Mouse (Mus musculus): ENCODE results near the gene Kcnj3. TPM values are rescaled to one million over a fixed set of nuclear protein-coding genes. Genes with fewer than 3 reads are reported as not detected.

The Kcnj3 gene
- polyA plus RNA-seq (2012; rRNA removed): 10.4 and 10.5 TPM in 2 replicates

GRCm38 (mm10) chr2:55435721-55436260 lies at the start of gene Kcnj3:
Kcnj3 (plus strand) TSS chr2:55435970.

All from central nervous system, embryonic 18 days (tissue).